ENCODE assay signal across 10 mouse cellular contexts in genomic region chr17:88627150-88627549, GRCm38 (mm10). TPM values are rescaled to one million over a fixed set of nuclear protein-coding genes. Genes with fewer than 3 reads are reported as not detected.
DNase-seq lines count a peak whose midpoint lies in the region; ATAC-seq and TF ChIP-seq lines count a peak whose summit lies in the region.
"Had no signal": no experiment of that assay in that cellular context is flagged by ENCODE, and none has a peak within 500 bp of the region (broad histone marks: within the 10 kb centered on the region; RNA-seq: fewer than 3 reads in every experiment).

No protein-coding gene starts in this region.

- H3K9me3 ChIP-seq in forebrain, embryonic 10.5 days: no peaks in the 10 kb centered on the region
- no peaks in the 10 kb centered on the region for H3K9me3 ChIP-seq in forebrain, embryonic 16.5 days (ENCODE audit: control insufficient read depth, low read length)
- no peaks in the 10 kb centered on the region for H3K9me3 ChIP-seq in kidney, embryonic 14.5 days (ENCODE audit: control insufficient read depth, low read length)
- H3K9me3 ChIP-seq in lung, postnatal 0 days (ENCODE audit: low read length): no peaks in the 10 kb centered on the region
- no peaks in the 10 kb centered on the region for H3K9me3 ChIP-seq in forebrain, postnatal 0 days (ENCODE audit: low read length)

- ATAC-seq in forebrain, embryonic 16.5 days: no peak
- ATAC-seq in kidney, embryonic 14.5 days (ENCODE audit: low FRiP score, low TSS enrichment): no peak
- no peak for ATAC-seq in lung, postnatal 0 days
- ATAC-seq in forebrain, postnatal 0 days: no peak

- 90% methylated on average over 7 of the region's 7 CpGs for WGBS in forebrain, embryonic 10.5 days
- WGBS in forebrain, embryonic 16.5 days: 85% methylated on average over 7 of the region's 7 CpGs
- 33% methylated on average over 7 of the region's 7 CpGs for WGBS in kidney, embryonic 14.5 days
- WGBS in lung, postnatal 0 days: 28% methylated on average over 7 of the region's 7 CpGs
- WGBS in forebrain, postnatal 0 days: 82% methylated on average over 7 of the region's 7 CpGs

- H3K9ac ChIP-seq in forebrain, embryonic 16.5 days (replicated peaks; ENCODE audit: low read depth, low read length): no peak overlapping the region
- no peak overlapping the region for H3K9ac ChIP-seq in kidney, embryonic 14.5 days (ENCODE audit: low read depth, low read length)
- no peak overlapping the region; the same call in 1 of the 2 replicates for H3K9ac ChIP-seq in lung, postnatal 0 days (replicated peaks; ENCODE audit: low read depth)
- no peak overlapping the region for H3K9ac ChIP-seq in forebrain, postnatal 0 days

- TF ChIP-seq CTCF in lung, postnatal 0 days (IDR thresholded peaks at IDR 0.05): no peak
- no peak for TF ChIP-seq CTCF in forebrain, postnatal 0 days (IDR thresholded peaks at IDR 0.05; ENCODE audit: low read depth)

- DNase-seq in forebrain, embryonic 10.5 days (ENCODE audit: extremely low spot score, low spot score): no peak
- DNase-seq in heart, adult 18-20 months: peak; percentile 52 to 74
- DNase-seq in lung, postnatal 0 days (ENCODE audit: low spot score): peak; percentile 64
- no peak for DNase-seq in thymus, postnatal 10 days (ENCODE audit: low spot score in 2 of 2)
- DNase-seq in cerebellum, postnatal 36 days: no peak
- no peak for DNase-seq in forebrain, postnatal 0 days
- DNase-seq: gastrocnemius, postnatal 25 days had no signal

- H3K27ac ChIP-seq in forebrain, embryonic 10.5 days: peak overlapping the region; percentile 74
- H3K27ac ChIP-seq in forebrain, embryonic 16.5 days (ENCODE audit: low read length): no peak overlapping the region
- H3K27ac ChIP-seq in kidney, embryonic 14.5 days (ENCODE audit: low read depth, low read length): peak overlapping the region; percentile 92
- peak overlapping the region; percentile 97 for H3K27ac ChIP-seq in lung, postnatal 0 days (ENCODE audit: low read length)
- H3K27ac ChIP-seq in forebrain, postnatal 0 days (ENCODE audit: low read depth, low read length): no peak overlapping the region

- H3K27me3 ChIP-seq in forebrain, embryonic 10.5 days (ENCODE audit: poor library complexity, severe bottlenecking): no peaks in the 10 kb centered on the region
- no peaks in the 10 kb centered on the region for H3K27me3 ChIP-seq in forebrain, embryonic 16.5 days (replicated peaks; ENCODE audit: control insufficient read depth, insufficient read depth, low read length)
- no peaks in the 10 kb centered on the region for H3K27me3 ChIP-seq in kidney, embryonic 14.5 days (ENCODE audit: control insufficient read depth, insufficient read depth, low read length)
- H3K27me3 ChIP-seq in lung, postnatal 0 days (replicated peaks; ENCODE audit: insufficient read depth, low read length): no peaks in the 10 kb centered on the region
- no peaks in the 10 kb centered on the region for H3K27me3 ChIP-seq in forebrain, postnatal 0 days (ENCODE audit: insufficient read depth, low read length)

- no peak overlapping the region for H3K4me3 ChIP-seq in forebrain, embryonic 10.5 days
- H3K4me3 ChIP-seq in forebrain, embryonic 16.5 days (replicated peaks; ENCODE audit: low read length): no peak overlapping the region
- H3K4me3 ChIP-seq in kidney, embryonic 14.5 days (ENCODE audit: low read length): peak overlapping the region; percentile 11
- H3K4me3 ChIP-seq in lung, postnatal 0 days (ENCODE audit: low read depth, low read length): peak overlapping the region; percentile 19; the same call in 1 of the 2 replicates
- H3K4me3 ChIP-seq in forebrain, postnatal 0 days (ENCODE audit: low read depth, low read length): no peak overlapping the region

- H3K36me3 ChIP-seq in forebrain, embryonic 10.5 days (replicated peaks): peaks cover 4% of the 10 kb centered on the region
- H3K36me3 ChIP-seq in forebrain, embryonic 16.5 days (ENCODE audit: control insufficient read depth, insufficient read depth): no peaks in the 10 kb centered on the region
- H3K36me3 ChIP-seq in kidney, embryonic 14.5 days (ENCODE audit: control insufficient read depth, insufficient read depth, low read length): no peaks in the 10 kb centered on the region
- no peaks in the 10 kb centered on the region for H3K36me3 ChIP-seq in lung, postnatal 0 days (ENCODE audit: insufficient read depth, low read length)
- H3K36me3 ChIP-seq in forebrain, postnatal 0 days (ENCODE audit: insufficient read depth): no peaks in the 10 kb centered on the region

- peak; percentile 55 for TF ChIP-seq EP300 in lung, postnatal 0 days (IDR thresholded peaks at IDR 0.05)

- H3K4me1 ChIP-seq in forebrain, embryonic 10.5 days: peaks cover 59% of the 10 kb centered on the region
- peaks cover 22% of the 10 kb centered on the region for H3K4me1 ChIP-seq in forebrain, embryonic 16.5 days (replicated peaks; ENCODE audit: control insufficient read depth, insufficient read depth, low read length)
- H3K4me1 ChIP-seq in kidney, embryonic 14.5 days (ENCODE audit: control insufficient read depth, insufficient read depth, low read length): peaks cover 61% of the 10 kb centered on the region
- H3K4me1 ChIP-seq in lung, postnatal 0 days (ENCODE audit: insufficient read depth, low read depth, low read length): peaks cover 40% of the 10 kb centered on the region
- H3K4me1 ChIP-seq in forebrain, postnatal 0 days (ENCODE audit: insufficient read depth): no peaks in the 10 kb centered on the region

- H3K4me2 ChIP-seq in forebrain, embryonic 16.5 days (ENCODE audit: low read length): no peak overlapping the region
- H3K4me2 ChIP-seq in kidney, embryonic 14.5 days (replicated peaks; ENCODE audit: low read depth, low read length): peak overlapping the region; percentile 35
- peak overlapping the region; percentile 45 for H3K4me2 ChIP-seq in lung, postnatal 0 days (replicated peaks; ENCODE audit: low read depth, low read length)
- H3K4me2 ChIP-seq in forebrain, postnatal 0 days (ENCODE audit: low read depth): no peak overlapping the region

RNA-seq across cellular contexts. Expression of gene Ston1, which starts 29.7 kb away (rescaled TPM):
- 1.2 and 1.4 TPM in 2 replicates for polyA plus RNA-seq in forebrain, embryonic 10.5 days (2016; fragmentation: Nextera tagmentation; extraction: Ambion mirVana)
- polyA plus RNA-seq in forebrain, embryonic 16.5 days (2015; fragmentation: Nextera tagmentation; extraction: Ambion mirVana): 1.6 and 1.7 TPM in 2 replicates
- 10 to 100 TPM; 19.3 to 20.6 TPM for total RNA-seq in heart, adult 18-20 months (2021)
- 7.8 and 11.5 TPM in 2 replicates for polyA plus RNA-seq in kidney, embryonic 14.5 days (2014; fragmentation: Nextera tagmentation; extraction: Ambion mirVana)
- 6.4 and 6.9 TPM in 2 replicates for polyA plus RNA-seq in lung, postnatal 0 days (2015; fragmentation: Nextera tagmentation; extraction: Ambion mirVana)
- total RNA-seq in forebrain, postnatal 0 days (2014; rRNA removed): 1.4 and 2.2 TPM in 2 replicates
- polyA plus RNA-seq in forebrain, postnatal 0 days (2015; fragmentation: Nextera tagmentation; extraction: Ambion mirVana): 0.52 and 1.5 TPM in 2 replicates
- total RNA-seq: monocyte, adult 5-6 weeks had no signal

RNA-seq across cellular contexts. Expression of gene Gtf2a1l, which starts 41.3 kb away (rescaled TPM):
- not detected in 2 replicates for polyA plus RNA-seq in forebrain, embryonic 10.5 days (2016; fragmentation: Nextera tagmentation; extraction: Ambion mirVana)
- polyA plus RNA-seq in forebrain, embryonic 16.5 days (2015; fragmentation: Nextera tagmentation; extraction: Ambion mirVana): 0.21 and 0.22 TPM in 2 replicates
- not detected for total RNA-seq in heart, adult 18-20 months (2021)
- polyA plus RNA-seq in kidney, embryonic 14.5 days (2014; fragmentation: Nextera tagmentation; extraction: Ambion mirVana): not detected in 2 replicates
- polyA plus RNA-seq in lung, postnatal 0 days (2015; fragmentation: Nextera tagmentation; extraction: Ambion mirVana): 0.15 TPM in 1 of 2 replicates, not detected in the other
- 0.24 and 0.69 TPM in 2 replicates for total RNA-seq in forebrain, postnatal 0 days (2014; rRNA removed)
- 0.44 and 0.52 TPM in 2 replicates for polyA plus RNA-seq in forebrain, postnatal 0 days (2015; fragmentation: Nextera tagmentation; extraction: Ambion mirVana)
- total RNA-seq: gastrocnemius, postnatal 25 days; monocyte, adult 5-6 weeks had no signal

Comparison
In these comparisons a context has a peak if more than half of its experiments do, and no peak if none do; other contexts are left out.
1. H3K27ac ChIP-seq: peak in forebrain, embryonic 10.5 days (single experiment), kidney, embryonic 14.5 days (single experiment) and lung, postnatal 0 days (single experiment); none in forebrain, embryonic 16.5 days (single experiment) and forebrain, postnatal 0 days (single experiment).
2. DNase-seq: peak in heart, adult 18-20 months (2 of 2) and lung, postnatal 0 days (single experiment); none in forebrain, embryonic 10.5 days (single experiment), thymus, postnatal 10 days (0 of 2), cerebellum, postnatal 36 days (0 of 2) and forebrain, postnatal 0 days (single experiment).
3. H3K4me3 ChIP-seq: peak in kidney, embryonic 14.5 days (single experiment) and lung, postnatal 0 days (single experiment); none in forebrain, embryonic 10.5 days (single experiment), forebrain, embryonic 16.5 days (single experiment) and forebrain, postnatal 0 days (single experiment).
4. H3K4me2 ChIP-seq: peak in kidney, embryonic 14.5 days (single experiment) and lung, postnatal 0 days (single experiment); none in forebrain, embryonic 16.5 days (single experiment) and forebrain, postnatal 0 days (single experiment).